Mouse (Mus musculus): Measurements from ENCODE around the gene Rcn3. TPM values are rescaled to one million over a fixed set of nuclear protein-coding genes. Genes with fewer than 3 reads are reported as not detected.

Rcn3 gene
- polyA plus RNA-seq, 1 experiment from 2014 or later: 339 TPM

GRCm38 (mm10) chr7:45053931-45054510 lies 38.0 kb downstream of the Rcn3 start:
- peaks cover 12% of the 10 kb centered on the region for H3K36me3 ChIP-seq (ENCODE audit: control insufficient read depth, insufficient read depth, low read length)
- H3K27ac ChIP-seq (ENCODE audit: low read depth, low read length): peak overlapping the region; percentile 99
- H3K9me3 ChIP-seq (replicated peaks; ENCODE audit: control insufficient read depth, low read length): no peaks in the 10 kb centered on the region
- WGBS (ENCODE audit: insufficient replicate concordance): 0% methylated on average over 33 of the region's 33 CpGs
- peak overlapping the region; percentile 85 for H3K4me3 ChIP-seq (ENCODE audit: low read depth, low read length)
- H3K4me2 ChIP-seq: peak overlapping the region; percentile 99
- H3K27me3 ChIP-seq (ENCODE audit: control insufficient read depth, insufficient read depth, low read length): no peaks in the 10 kb centered on the region
- ATAC-seq (replicated peaks; ENCODE audit: insufficient number of reproducible peaks, low FRiP score, low TSS enrichment): peak; percentile 92
- H3K4me1 ChIP-seq (ENCODE audit: control insufficient read depth, insufficient read depth, low read length): peaks cover 5% of the 10 kb centered on the region; the same call in 1 of the 2 replicates
- H3K9ac ChIP-seq (ENCODE audit: low read depth, low read length): peak overlapping the region; percentile 93

DNA sequence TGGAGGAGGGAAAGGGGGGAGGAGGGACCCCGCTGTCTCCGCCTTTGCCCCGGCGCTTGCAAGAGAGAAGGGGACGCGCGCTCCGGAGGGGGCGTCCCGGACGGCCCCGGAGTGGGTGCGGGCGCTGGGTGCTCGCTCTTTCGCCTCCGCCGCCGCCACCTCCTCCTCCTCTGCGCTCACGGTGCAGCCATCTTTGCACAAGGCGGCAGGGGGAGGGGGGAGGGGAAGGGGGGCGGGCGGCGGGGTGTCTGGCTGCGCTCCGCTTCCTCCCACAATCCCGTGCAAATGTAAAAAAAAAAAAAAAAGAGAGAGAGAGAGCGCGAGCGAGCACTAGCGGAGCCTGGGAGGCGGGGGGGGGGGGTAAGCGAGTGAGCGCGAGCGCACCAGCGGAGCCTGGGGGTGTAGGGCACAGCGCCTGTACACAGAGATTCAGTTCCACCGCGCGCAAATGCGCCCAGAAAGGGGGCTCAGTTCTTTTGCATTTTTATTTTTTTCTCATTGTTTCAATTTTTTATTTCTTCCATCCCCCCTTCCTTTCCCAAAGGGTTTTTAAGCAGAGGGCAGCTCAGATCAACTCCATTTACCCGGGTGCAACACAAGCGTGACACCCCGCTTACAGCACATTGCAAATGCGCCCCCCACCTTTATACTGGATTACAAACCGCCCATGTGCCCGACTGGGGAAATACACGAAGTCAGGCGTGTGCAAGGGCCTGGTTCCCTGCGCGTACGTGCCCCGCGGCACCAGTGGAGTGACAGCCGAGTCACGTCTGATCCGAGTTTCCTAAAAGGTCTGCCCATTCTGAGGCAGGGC lies 38.7 kb downstream of the Rcn3 start:
- H3K9ac ChIP-seq (ENCODE audit: low read depth, low read length): peak overlapping the region; percentile 93
- H3K4me2 ChIP-seq: peak overlapping the region; percentile 99
- peak overlapping the region; percentile 85 for H3K4me3 ChIP-seq (ENCODE audit: low read depth, low read length)
- H3K4me1 ChIP-seq (ENCODE audit: control insufficient read depth, insufficient read depth, low read length): peaks cover 5% of the 10 kb centered on the region; the same call in 1 of the 2 replicates
- peak overlapping the region; percentile 99 for H3K27ac ChIP-seq (ENCODE audit: low read depth, low read length)
- WGBS (ENCODE audit: insufficient replicate concordance): under 1% methylated on average over 37 of the region's 59 CpGs
- no peaks in the 10 kb centered on the region for H3K27me3 ChIP-seq (ENCODE audit: control insufficient read depth, insufficient read depth, low read length)
- H3K9me3 ChIP-seq (replicated peaks; ENCODE audit: control insufficient read depth, low read length): no peaks in the 10 kb centered on the region
- peaks cover 19% of the 10 kb centered on the region for H3K36me3 ChIP-seq (ENCODE audit: control insufficient read depth, insufficient read depth, low read length)
- ATAC-seq (replicated peaks; ENCODE audit: insufficient number of reproducible peaks, low FRiP score, low TSS enrichment): peak; percentile 41

GRCm38 (mm10) chr7:45052862-45053116 lies 39.2 kb downstream of the Rcn3 start, which contains the start of gene Prr12:
TSS of gene Prr12 (minus strand) at chr7:45052881.
- Histone ChIP-seq H3K4me2 (peak within 1 kb of the TSS; percentile 99), H3K9ac (ENCODE audit: low read depth, low read length) (peak within 1 kb of the TSS; percentile 93), H3K4me1 (ENCODE audit: control insufficient read depth, insufficient read depth, low read length) (peaks cover 5% of the 10 kb centered on the region; the same call in 1 of the 2 replicates), H3K36me3 (ENCODE audit: control insufficient read depth, insufficient read depth, low read length) (peaks cover 25% of the 10 kb centered on the region), H3K9me3 (replicated peaks; ENCODE audit: control insufficient read depth, low read length) (no peaks in the 10 kb centered on the region), H3K4me3 (ENCODE audit: low read depth, low read length) (peak within 1 kb of the TSS; percentile 85), H3K27me3 (ENCODE audit: control insufficient read depth, insufficient read depth, low read length) (no peaks in the 10 kb centered on the region), H3K27ac (ENCODE audit: low read depth, low read length) (peak within 1 kb of the TSS; percentile 99)
- WGBS (ENCODE audit: insufficient replicate concordance): 0% methylated on average over 14 of the region's 18 CpGs
- ATAC-seq (replicated peaks; ENCODE audit: insufficient number of reproducible peaks, low FRiP score, low TSS enrichment): no peak

DNA sequence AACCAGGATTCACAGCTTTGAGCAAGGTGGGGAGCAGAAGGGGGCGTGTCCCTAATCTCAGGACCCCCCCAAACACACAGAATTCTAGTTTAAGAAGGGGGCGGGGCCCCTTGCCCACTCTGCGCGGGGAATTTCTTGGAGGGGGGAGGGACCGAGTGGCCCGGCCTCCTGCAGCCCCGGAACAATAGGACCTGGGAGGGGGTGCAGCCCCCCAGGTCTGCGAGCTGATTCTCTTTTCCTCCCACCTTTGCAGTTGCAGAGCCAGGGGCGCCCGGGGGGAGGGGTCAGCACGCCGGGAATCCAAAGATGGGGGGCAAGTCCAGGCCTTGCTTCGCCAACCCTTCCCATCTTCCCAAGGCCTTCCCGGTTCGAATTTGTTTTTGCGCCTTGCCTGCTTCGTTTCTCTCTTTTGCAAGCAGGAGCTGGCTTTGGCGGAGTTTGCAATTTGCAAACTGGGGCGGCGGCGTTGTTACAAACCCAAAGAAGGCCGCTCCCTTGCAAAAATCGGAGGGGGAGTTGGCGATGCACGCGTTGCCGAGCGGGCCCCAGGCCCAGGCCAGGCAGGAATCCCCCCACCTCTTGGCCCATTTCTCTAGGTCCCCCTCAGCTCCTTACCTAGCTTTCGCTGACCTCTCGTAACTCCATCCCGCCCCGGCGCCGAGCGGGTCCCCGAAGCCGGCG lies 39.7 kb downstream of the Rcn3 start:
- peak overlapping the region; percentile 99 for H3K4me2 ChIP-seq
- peak overlapping the region; percentile 85 for H3K4me3 ChIP-seq (ENCODE audit: low read depth, low read length)
- peak overlapping the region; percentile 93 for H3K9ac ChIP-seq (ENCODE audit: low read depth, low read length)
- under 1% methylated on average over 36 of the region's 38 CpGs for WGBS (ENCODE audit: insufficient replicate concordance)
- H3K27me3 ChIP-seq (ENCODE audit: control insufficient read depth, insufficient read depth, low read length): no peaks in the 10 kb centered on the region
- peaks cover 29% of the 10 kb centered on the region for H3K36me3 ChIP-seq (ENCODE audit: control insufficient read depth, insufficient read depth, low read length)
- H3K9me3 ChIP-seq (replicated peaks; ENCODE audit: control insufficient read depth, low read length): no peaks in the 10 kb centered on the region
- H3K27ac ChIP-seq (ENCODE audit: low read depth, low read length): peak overlapping the region; percentile 99
- H3K4me1 ChIP-seq (ENCODE audit: control insufficient read depth, insufficient read depth, low read length): peaks cover 5% of the 10 kb centered on the region; the same call in 1 of the 2 replicates
- ATAC-seq (replicated peaks; ENCODE audit: insufficient number of reproducible peaks, low FRiP score, low TSS enrichment): no peak

GRCm38 (mm10) chr7:45051601-45051974 lies 40.4 kb downstream of the Rcn3 start:
- Histone ChIP-seq H3K36me3 (ENCODE audit: control insufficient read depth, insufficient read depth, low read length) (peaks cover 35% of the 10 kb centered on the region), H3K9me3 (replicated peaks; ENCODE audit: control insufficient read depth, low read length) (no peaks in the 10 kb centered on the region), H3K4me1 (ENCODE audit: control insufficient read depth, insufficient read depth, low read length) (peaks cover 5% of the 10 kb centered on the region; the same call in 1 of the 2 replicates), H3K27me3 (ENCODE audit: control insufficient read depth, insufficient read depth, low read length) (no peaks in the 10 kb centered on the region), H3K27ac (ENCODE audit: low read depth, low read length) (no peak overlapping the region), H3K4me3 (ENCODE audit: low read depth, low read length) (peak overlapping the region; percentile 85), H3K9ac (ENCODE audit: low read depth, low read length) (peak overlapping the region; percentile 93), H3K4me2 (peak overlapping the region; percentile 99)
- ATAC-seq (replicated peaks; ENCODE audit: insufficient number of reproducible peaks, low FRiP score, low TSS enrichment): no peak
- WGBS (ENCODE audit: insufficient replicate concordance): 3% methylated on average over 13 of the region's 13 CpGs

- H3K4me2 ChIP-seq: peak overlapping the region; percentile 99
- 4% methylated on average over 16 of the region's 16 CpGs for WGBS (ENCODE audit: insufficient replicate concordance)
- peak overlapping the region; percentile 50; the same call in 1 of the 2 replicates for H3K9ac ChIP-seq (ENCODE audit: low read depth, low read length)
- peaks cover 38% of the 10 kb centered on the region for H3K36me3 ChIP-seq (ENCODE audit: control insufficient read depth, insufficient read depth, low read length)
- peak overlapping the region; percentile 37; the same call in 1 of the 2 replicates for H3K27ac ChIP-seq (ENCODE audit: low read depth, low read length)
- H3K27me3 ChIP-seq (ENCODE audit: control insufficient read depth, insufficient read depth, low read length): no peaks in the 10 kb centered on the region
- H3K4me3 ChIP-seq (ENCODE audit: low read depth, low read length): peak overlapping the region; percentile 85
- peaks cover 5% of the 10 kb centered on the region; the same call in 1 of the 2 replicates for H3K4me1 ChIP-seq (ENCODE audit: control insufficient read depth, insufficient read depth, low read length)
- no peaks in the 10 kb centered on the region for H3K9me3 ChIP-seq (replicated peaks; ENCODE audit: control insufficient read depth, low read length)
- no peak; the same call in 1 of the 2 replicates for ATAC-seq (replicated peaks; ENCODE audit: insufficient number of reproducible peaks, low FRiP score, low TSS enrichment)
Observed at GRCm38 (mm10) chr7:45050945-45051600, 40.9 kb downstream of the Rcn3 start.

DNA sequence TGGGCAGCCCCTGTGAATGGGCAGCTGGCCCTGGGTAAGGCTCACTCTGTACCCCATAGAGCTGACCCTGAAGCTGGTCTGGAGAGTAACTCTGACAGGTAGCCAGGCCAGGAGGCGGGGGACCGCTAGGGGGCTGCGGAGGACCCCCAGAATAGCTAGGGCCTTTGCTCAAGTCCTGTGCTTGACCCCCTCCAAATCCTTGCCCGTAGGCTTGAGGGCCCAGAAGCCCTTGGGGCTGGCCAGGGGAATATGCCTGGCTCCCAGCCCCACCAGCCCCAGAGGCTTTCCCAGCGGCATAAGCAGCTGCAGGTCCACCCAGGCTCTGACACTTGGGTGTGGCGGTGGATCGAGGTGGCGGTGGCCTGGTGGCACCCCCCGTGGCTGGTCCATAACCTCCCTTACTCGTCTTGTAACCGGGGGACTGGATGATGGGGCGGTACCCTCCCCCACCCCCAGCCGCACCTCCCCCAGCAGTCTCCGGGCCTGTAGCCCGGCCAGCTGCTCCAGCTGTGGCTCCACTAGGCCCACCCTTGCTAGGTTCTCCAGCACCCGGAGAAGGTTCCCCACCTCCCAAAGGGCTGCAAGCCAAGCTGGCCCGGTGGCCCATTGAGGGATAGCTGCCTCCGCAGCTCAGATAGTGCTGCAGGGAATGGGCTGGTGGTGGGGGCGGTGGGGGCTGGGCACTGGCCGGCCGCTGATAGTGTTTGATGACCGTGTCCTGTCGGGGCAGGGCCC lies 42.9 kb downstream of the Rcn3 start:
- peaks cover 5% of the 10 kb centered on the region; the same call in 1 of the 2 replicates for H3K4me1 ChIP-seq (ENCODE audit: control insufficient read depth, insufficient read depth, low read length)
- WGBS (ENCODE audit: insufficient replicate concordance): 90% methylated on average over 23 of the region's 23 CpGs
- no peak for ATAC-seq (replicated peaks; ENCODE audit: insufficient number of reproducible peaks, low FRiP score, low TSS enrichment)
- H3K27ac ChIP-seq (ENCODE audit: low read depth, low read length): no peak overlapping the region
- H3K9ac ChIP-seq (ENCODE audit: low read depth, low read length): peak overlapping the region; percentile 22; the same call in 1 of the 2 replicates
- no peaks in the 10 kb centered on the region for H3K27me3 ChIP-seq (ENCODE audit: control insufficient read depth, insufficient read depth, low read length)
- no peaks in the 10 kb centered on the region for H3K9me3 ChIP-seq (replicated peaks; ENCODE audit: control insufficient read depth, low read length)
- peaks cover 55% of the 10 kb centered on the region for H3K36me3 ChIP-seq (ENCODE audit: control insufficient read depth, insufficient read depth, low read length)
- no peak overlapping the region for H3K4me3 ChIP-seq (ENCODE audit: low read depth, low read length)
- H3K4me2 ChIP-seq: no peak overlapping the region

Measured in heart, embryonic 11.5 days (tissue).